Mouse (Mus musculus) spleen, postnatal 14 days (tissue): Measurements from ENCODE around the gene Lrig3.

Source experiments
- DNase-seq, 2 experiments: peaks; one replicate each; pipeline ENCODE4 v3.0.0; 2021 to 2022; ENCODE audit warnings: low spot score in 2 of 2

The Lrig3 gene

DNA sequence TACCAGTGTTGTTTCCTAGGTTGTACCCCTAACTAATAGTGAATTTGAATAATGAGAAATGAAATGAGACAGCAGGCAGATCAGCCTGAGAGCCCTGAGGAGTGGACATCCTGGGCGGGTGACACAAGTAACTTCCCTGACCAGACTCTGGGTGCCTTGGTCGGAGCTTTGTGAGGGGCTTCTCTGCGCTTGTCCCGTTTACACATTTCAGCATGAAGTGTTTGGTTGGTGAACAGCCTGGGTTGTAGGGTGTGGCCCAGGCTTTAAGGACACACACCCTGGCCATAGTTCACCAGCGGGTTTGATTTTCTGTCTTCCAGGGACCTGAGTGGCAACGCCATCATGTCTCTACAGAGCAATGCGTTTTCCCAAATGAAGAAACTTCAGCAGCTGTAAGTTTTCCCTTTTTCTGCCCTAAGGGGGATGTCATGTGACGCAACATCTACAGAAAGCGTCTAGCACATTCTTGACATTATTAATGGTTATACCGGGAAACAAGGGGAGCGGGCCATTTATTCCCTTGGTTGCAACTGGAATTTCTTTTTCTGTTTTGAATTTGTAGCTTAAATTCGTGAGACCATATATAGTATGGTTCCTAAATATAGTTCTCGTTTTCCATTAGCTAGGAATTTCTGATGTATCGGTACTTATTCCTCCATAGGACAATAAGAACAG lies 36.2 kb downstream of the Lrig3 start:
- DNase-seq: no peak

DNA sequence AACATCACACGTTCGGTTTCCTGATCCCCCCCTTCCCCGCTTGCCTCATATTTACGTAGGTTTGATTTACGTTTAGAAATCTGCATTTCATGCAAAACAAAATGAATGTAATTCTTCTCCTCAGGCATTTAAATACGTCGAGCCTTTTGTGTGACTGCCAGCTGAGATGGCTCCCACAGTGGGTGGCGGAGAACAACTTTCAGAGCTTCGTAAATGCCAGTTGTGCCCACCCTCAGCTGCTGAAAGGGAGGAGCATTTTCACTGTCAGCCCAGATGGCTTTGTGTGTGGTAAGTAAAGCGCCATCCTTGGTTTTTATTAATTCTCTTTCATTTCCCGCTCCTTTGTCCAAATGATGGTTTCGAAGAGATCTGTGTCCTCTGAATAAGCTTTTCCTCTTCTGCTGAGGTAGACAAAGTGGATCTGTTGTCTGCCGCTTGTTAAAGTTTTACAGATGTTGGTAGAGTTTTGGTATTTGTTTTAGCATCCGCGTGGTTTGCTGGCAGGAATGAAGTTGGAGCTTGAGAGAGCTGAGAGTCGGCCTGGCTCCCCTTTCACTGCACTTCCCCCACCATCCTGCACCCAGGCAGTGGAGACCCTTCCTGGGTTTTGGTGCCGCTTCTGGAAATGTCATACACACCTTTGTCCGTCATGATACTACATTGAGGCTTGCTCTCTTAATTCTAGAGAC lies 37.0 kb downstream of the Lrig3 start:
- no peak for DNase-seq

DNA sequence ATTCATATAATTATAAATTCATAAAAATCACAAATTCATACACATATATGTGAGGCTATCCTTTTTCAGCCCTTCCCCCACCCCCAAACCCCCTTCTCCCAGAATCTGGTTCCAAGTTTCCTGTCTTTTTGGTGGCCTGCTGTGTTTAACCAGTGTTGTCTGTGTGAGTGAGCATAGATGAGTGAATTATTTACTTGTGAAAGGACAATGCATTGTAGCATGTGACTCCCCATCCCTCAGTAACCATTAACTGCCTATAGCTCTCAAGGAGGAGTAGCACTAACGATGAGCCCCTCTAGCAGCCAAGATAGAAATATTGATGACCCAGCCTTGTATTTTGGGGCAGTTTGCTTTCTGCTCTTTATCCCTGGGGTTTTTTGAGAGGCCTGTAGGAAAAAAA lies 37.9 kb downstream of the Lrig3 start:
- DNase-seq: no peak

DNA sequence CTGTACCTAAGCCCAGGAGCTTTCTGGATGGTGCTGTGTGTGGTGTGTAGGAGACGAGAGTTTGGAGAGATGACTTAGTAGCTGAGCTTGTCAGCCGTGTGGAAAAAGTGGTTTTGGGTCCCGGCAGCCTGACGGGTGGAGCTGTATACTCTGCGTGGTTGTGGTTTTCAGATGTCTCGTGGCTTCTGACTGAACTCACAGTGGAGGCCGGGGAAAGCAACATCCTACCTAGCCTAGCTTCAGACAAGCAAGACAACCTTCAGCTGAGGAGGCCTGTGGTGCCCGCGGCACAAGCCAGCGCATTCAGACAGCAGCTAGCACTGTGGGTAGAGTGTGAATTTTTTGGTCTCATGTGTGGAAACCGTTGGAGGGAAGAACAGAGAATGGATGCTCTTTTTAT lies 47.7 kb downstream of the Lrig3 start:
- DNase-seq: no peak

DNA sequence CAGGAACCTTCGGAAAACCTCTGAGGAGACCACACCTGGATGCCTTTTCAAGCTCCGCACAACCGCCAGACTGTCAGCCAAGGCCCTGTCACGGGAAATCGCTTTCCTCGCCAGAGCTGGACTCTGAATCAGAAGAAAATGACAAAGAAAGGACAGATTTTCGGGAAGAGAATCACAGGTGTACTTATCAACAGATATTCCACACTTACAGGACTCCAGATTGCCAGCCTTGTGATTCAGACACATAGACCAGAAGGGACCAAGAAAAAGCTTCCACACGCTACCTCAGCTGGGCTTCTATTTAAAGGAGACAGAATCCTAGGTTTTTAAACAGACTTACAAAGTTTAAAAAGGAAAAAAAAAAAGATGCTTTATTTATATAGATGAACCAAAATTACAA lies 48.7 kb downstream of the Lrig3 start:
- no peak for DNase-seq

DNA sequence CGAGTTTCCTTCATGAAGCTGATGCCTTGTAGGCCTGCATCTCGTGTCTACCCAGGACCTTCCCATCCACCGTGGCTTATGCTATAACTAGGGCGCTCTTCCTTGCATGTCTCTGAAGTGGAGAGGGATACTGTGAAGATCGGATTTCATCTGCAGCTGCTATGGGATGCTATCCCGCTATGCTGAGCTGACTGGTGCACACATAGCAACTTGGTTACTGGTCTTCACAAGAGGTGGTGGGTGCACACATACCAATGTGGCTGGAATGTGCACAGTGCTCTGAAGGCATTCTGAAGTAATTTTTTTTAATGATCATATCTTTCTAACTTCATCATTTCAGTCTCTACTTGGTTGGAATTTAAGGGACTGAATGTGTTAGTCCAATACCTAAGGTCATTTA lies 49.7 kb downstream of the Lrig3 start:
- DNase-seq: no peak

DNA sequence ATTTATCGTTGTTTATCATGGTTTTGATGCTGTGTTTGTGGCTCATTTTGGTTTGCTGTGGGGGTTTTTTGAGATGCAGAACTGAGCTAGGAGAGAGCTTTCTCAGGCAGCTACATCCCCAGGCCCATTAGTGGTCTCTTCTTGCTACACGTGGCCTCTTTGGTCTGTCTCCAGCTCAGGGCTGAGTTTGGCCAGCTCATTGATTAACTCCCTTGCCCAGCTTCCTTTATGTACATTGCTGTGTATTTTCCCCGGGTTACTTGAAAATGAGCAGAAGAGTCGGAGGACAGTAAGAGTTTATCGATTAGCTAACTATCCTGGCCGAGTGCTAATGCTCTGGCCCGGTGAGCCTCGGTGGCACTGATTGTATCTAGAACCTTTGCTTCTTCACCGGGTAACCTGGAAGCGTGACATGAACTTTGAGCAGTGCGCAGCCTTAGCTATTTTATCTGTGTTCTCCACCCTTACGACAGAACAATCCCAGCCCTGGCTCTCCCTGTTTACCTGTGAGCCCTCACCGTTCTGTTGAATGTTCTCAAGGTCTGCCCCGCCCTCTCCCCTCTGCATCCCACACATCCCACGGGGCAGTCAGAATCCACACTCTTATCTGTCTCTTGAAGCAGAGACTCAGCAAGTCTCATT lies 53.5 kb downstream of the Lrig3 start:
- no peak for DNase-seq

DNA sequence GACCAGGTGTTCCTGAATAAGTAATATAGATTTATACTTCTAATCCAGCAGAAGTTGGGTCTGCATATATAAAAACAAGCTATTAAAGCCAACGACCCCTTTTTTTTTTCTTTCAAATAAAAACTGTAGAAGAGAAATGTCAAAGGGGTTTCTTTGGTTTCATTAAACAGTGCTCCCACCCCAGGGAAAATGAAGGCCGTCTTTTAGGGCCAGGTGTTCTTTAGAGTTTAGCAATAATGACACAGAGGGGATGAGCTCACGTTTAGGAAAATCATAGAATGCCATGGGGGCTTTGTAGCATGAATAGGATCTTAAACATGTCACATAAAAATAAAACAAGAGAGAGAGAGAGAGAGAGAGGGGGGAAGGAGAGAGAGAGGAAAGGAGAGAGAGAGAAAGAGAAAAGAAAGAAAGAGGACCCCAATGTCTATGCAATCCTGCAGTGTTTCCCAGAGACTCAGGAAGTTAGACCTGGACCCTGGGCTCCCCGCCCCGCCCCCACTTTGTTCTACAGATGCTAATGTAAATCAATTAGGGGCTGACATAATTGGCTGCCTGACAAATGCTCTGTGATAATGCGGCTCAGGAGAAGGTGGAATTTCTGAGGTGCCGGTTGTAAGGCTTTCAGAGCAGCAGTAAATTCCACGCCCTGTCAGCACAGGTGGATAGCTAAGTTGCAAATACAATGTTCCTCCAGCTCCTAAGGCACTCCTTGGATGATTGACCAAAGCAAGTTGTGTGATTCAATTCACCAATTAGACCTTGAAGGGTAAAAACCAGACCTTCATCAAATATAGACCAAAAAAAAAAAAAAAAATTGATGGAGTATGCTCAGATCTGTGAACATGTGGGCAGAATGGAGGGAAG lies 62.8 kb downstream of the Lrig3 start:
- DNase-seq: no peak

DNA sequence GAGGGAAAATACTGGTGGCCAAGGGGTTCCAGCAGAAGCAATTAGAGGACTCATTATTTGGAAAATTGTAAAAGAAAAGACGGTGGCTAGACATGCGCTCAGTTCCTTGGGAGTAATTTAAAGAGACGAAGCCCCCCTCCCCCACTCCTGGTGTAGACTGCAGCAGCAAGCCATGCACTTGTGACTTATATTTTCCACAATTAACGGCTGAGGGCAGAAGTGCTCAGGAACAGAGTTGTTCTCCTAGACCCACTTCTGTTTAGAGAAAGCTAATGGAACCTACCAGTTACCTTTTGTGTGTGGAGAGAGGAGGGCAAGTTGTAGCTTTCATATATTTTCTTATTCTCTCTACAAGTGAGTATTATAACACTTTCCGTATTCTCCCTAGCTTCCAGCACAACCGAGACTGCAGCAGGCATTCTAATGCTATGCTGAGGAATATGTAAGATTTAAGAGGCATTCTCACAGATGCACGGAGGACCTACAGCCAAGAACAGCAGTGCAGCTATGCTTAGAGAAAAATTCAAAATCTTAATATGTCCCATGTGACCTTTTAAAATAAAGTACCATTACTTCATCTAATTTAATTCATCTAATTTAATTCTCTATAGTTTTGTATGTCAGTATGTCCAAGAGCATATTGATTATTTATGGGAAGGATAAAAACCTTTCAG lies 63.6 kb downstream of the Lrig3 start:
- no peak for DNase-seq

DNA sequence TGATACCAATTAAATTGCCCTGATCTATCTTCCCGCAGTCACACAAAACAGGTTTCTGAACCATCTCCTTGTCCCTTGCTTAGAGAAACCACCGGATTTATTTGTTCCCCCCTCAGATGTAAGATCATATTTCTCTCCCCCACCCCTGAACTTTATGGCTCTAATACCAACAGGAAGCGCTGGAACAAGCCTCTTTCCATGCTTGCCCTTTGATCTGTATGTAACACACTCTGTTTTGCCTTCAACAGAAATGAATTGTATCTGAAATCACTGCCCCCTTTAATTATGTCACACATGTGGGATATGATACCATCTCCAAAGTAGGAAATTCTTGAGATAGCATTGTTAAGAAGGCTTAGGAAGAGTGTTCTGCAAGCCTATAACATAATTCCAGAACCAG lies 90.9 kb downstream of the Lrig3 start:
- no peak for DNase-seq

DNA sequence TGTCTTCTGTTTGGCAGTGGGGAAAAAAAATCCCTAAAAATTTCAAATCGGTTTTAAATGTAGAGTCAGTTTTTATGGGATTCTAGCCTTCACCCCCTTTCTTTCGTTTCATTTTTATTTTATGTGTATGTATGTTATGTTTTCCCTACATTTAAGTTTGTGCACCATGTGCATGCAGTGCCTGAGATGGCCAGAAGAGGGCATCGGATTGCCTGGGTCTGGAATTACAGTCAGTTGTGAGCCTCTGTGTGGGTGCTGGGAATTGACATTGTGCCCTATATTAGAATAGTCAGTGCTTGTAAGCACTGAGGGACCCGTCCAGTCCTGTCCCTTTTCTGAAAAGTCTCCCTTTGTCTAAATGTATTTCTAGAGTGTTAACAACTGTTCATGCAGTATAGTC lies 96.8 kb downstream of the Lrig3 start:
- no peak for DNase-seq
